27 mouse cellular contexts compared by ENCODE assay signal in genomic region chr1:156624231-156624630, GRCm38 (mm10). TPM values are rescaled to one million over a fixed set of nuclear protein-coding genes. Genes with fewer than 3 reads are reported as not detected.
DNase-seq lines count a peak whose midpoint lies in the region; TF ChIP-seq lines count a peak whose summit lies in the region.
"Had no signal": no experiment of that assay in that cellular context is flagged by ENCODE, and none has a peak within 500 bp of the region (broad histone marks: within the 10 kb centered on the region; RNA-seq: fewer than 3 reads in every experiment).

No protein-coding gene starts in this region.

- H3K27me3 ChIP-seq in kidney, adult 2 months (replicated peaks; ENCODE audit: control insufficient read depth, insufficient read depth, low read length), result no peaks in the 10 kb centered on the region
- H3K27me3 ChIP-seq: embryonic facial prominence, embryonic 13.5 days; hindbrain, embryonic 13.5 days; intestine, embryonic 15.5 days had no signal

- no peak for DNase-seq in kidney, adult 2 months
- no peak for DNase-seq in kidney, postnatal 14 days
- peak; percentile 67 for DNase-seq in NIH3T3 (ENCODE audit: low read depth)
- no peak for DNase-seq in lung, adult 2 months
- no peak for DNase-seq in embryo, embryonic 11 days
- no peak for DNase-seq in layer of hippocampus, adult 9-10 months (ENCODE audit: low spot score)
- DNase-seq: adrenal gland, adult 8-10 months; adrenal gland, postnatal 25 days; cerebellum, adult 11 months; cerebellum, adult 2 months; cerebellum, adult 9-11 months; cerebellum, postnatal 25 days; forebrain, postnatal 0 days; gastrocnemius, postnatal 10 days; gastrocnemius, postnatal 36 days; heart, adult 2 months; heart, postnatal 10 days; heart, postnatal 36 days; kidney, adult 11 months had no signal

- TF ChIP-seq CTCF in kidney, adult 2 months (conservative IDR thresholded peaks at IDR 0.05; ENCODE audit: insufficient read depth, insufficient read length, low read depth, low read length), result no peak
- TF ChIP-seq CTCF in embryonic fibroblast, embryonic 13.5 days (IDR thresholded peaks at IDR 0.05; ENCODE audit: borderline replicate concordance, insufficient read depth, low read length), result no peak
- no peak for TF ChIP-seq CTCF in lung, adult 2 months (IDR thresholded peaks at IDR 0.05; ENCODE audit: insufficient read depth, low read length)

- H3K36me3 ChIP-seq in kidney, adult 2 months (ENCODE audit: control insufficient read depth, insufficient read depth, low read length), result peaks cover 2% of the 10 kb centered on the region; the same call in 1 of the 2 replicates
- H3K36me3 ChIP-seq: intestine, embryonic 15.5 days had no signal

- TF ChIP-seq POLR2A in kidney, adult 2 months (IDR thresholded peaks at IDR 0.05; ENCODE audit: low read depth, low read length), result no peak
- no peak for TF ChIP-seq POLR2A in embryonic fibroblast, embryonic 13.5 days (IDR thresholded peaks at IDR 0.05; ENCODE audit: low read depth, low read length)
- no peak for TF ChIP-seq POLR2A in lung, adult 2 months (IDR thresholded peaks at IDR 0.05; ENCODE audit: borderline replicate concordance, extremely low read depth, low read depth, low read length)

- 38% methylated on average over 1 of the region's 1 CpGs for whole genome bisulfite sequencing in kidney, adult 2 months
- WGBS in lung, adult 2 months, result 17% methylated on average over 1 of the region's 1 CpGs

- no peak overlapping the region for H3K4me3 ChIP-seq in kidney, adult 2 months (ENCODE audit: insufficient read depth, low read depth, low read length)
- H3K4me3 ChIP-seq in embryonic fibroblast, embryonic 13.5 days (ENCODE audit: insufficient read depth, low read length), result no peak overlapping the region
- H3K4me3 ChIP-seq in lung, adult 2 months (replicated peaks; ENCODE audit: extremely low read depth, low read depth, low read length), result no peak overlapping the region
- H3K4me3 ChIP-seq: embryonic facial prominence, embryonic 10.5 days; embryonic facial prominence, embryonic 13.5 days; forebrain, embryonic 10.5 days; heart, adult 2 months; heart, embryonic 10.5 days; hindbrain, embryonic 10.5 days; hindbrain, embryonic 13.5 days; intestine, embryonic 15.5 days had no signal

- H3K4me1 ChIP-seq in kidney, adult 2 months (ENCODE audit: control insufficient read depth, insufficient read depth, low read length), result peaks cover 9% of the 10 kb centered on the region; the same call in 1 of the 2 replicates
- peaks cover 21% of the 10 kb centered on the region for H3K4me1 ChIP-seq in embryonic fibroblast, embryonic 13.5 days (ENCODE audit: control insufficient read depth, insufficient read depth, low read length)
- peaks cover 3% of the 10 kb centered on the region for H3K4me1 ChIP-seq in lung, adult 2 months (ENCODE audit: control insufficient read depth, insufficient read depth, low read length)
- H3K4me1 ChIP-seq: intestine, embryonic 15.5 days had no signal

- peak overlapping the region; percentile 39; the same call in 1 of the 2 replicates for H3K27ac ChIP-seq in kidney, adult 2 months (ENCODE audit: insufficient read depth, low read depth, low read length)
- H3K27ac ChIP-seq in embryonic fibroblast, embryonic 13.5 days (ENCODE audit: insufficient read depth, low read length), result peak overlapping the region; percentile 63
- H3K27ac ChIP-seq: embryonic facial prominence, embryonic 10.5 days; embryonic facial prominence, embryonic 13.5 days; forebrain, embryonic 10.5 days; heart, adult 2 months; heart, embryonic 10.5 days; hindbrain, embryonic 10.5 days; hindbrain, embryonic 13.5 days; intestine, embryonic 15.5 days had no signal

RNA-seq across cellular contexts. Expression of gene Tor3a, which starts 49.9 kb away (rescaled TPM):
- polyA plus RNA-seq in kidney, adult 2 months (2012; rRNA removed), result 12.7 and 19.1 TPM in 2 replicates
- 25.3 and 30.7 TPM in 2 replicates for polyA plus RNA-seq in embryonic fibroblast, embryonic 13.5 days (2011; ENCODE audit: insufficient read length, low read depth, missing spikeins)
- polyA plus RNA-seq in lung, adult 2 months (2012; rRNA removed), result 73.2 and 105 TPM in 2 replicates
